Mouse (Mus musculus): ENCODE data around the gene Ube2z. TPM values are rescaled to one million over a fixed set of nuclear protein-coding genes. Genes with fewer than 3 reads are reported as not detected.
A peak's percentile ranks its signal among the peaks of the same experiment; 100 is the strongest.
"Not testable (repeated sequence)": the region's sequence is repeated elsewhere in the genome, so short reads cannot be mapped to it uniquely, and the experiment has no call there.

Gene Ube2z
- total RNA-seq (2021) = 10 to 100 TPM; 54.4 to 56.2 TPM
- long read RNA-seq, experiment 1, transcript Ube2z-201 (7 exons, 3,997 nt) = major isoform, 77 of 86 reads
- long read RNA-seq, experiment 1, partial matches to known transcripts = 2 of 86 reads
- long read RNA-seq, experiment 1, other reads (novel, unspliced or antisense) = 7 of 86 reads
- long read RNA-seq, experiment 2, transcript Ube2z-201 (7 exons, 3,997 nt) = major isoform, 107 of 125 reads
- long read RNA-seq, experiment 2, partial matches to known transcripts = 3 of 125 reads
- long read RNA-seq, experiment 2, other reads (novel, unspliced or antisense) = 15 of 125 reads

GRCm38 (mm10) chr11:96065215-96065911, at the start of gene Ube2z:
TSS of gene Ube2z (minus strand) at chr11:96065388.
- peak; percentile 49 for TF ChIP-seq CTCF (conservative IDR thresholded peaks at IDR 0.05)
- peak; percentile 97 to 99 for DNase-seq (ENCODE audit: low spot score in 2 of 2)
- Histone ChIP-seq H3K27ac (peak within 1 kb of the TSS; percentile 96), H3K4me3 (peak within 1 kb of the TSS; percentile 82)

GRCm38 (mm10) chr11:96114077-96114476, 48.9 kb upstream of the Ube2z start:
- no peak overlapping the region for H3K27ac ChIP-seq
- no peak overlapping the region for H3K4me3 ChIP-seq
- no peak for DNase-seq (ENCODE audit: low spot score in 2 of 2)
- no peak for TF ChIP-seq CTCF (conservative IDR thresholded peaks at IDR 0.05)

- 0 out of 2 replicates have a peak, but pooled peaks have one; percentile 12 for TF ChIP-seq CTCF (conservative IDR thresholded peaks at IDR 0.05)
- DNase-seq (ENCODE audit: low spot score in 2 of 2) = no peak
- no peak within 1 kb of the TSS for H3K27ac ChIP-seq
- no peak within 1 kb of the TSS for H3K4me3 ChIP-seq
Observed at GRCm38 (mm10) chr11:96111751-96112150, 46.6 kb upstream of the Ube2z start, which contains the start of gene Calcoco2. TSS of gene Calcoco2 (minus strand) at chr11:96111964.

- peak; percentile 34 for TF ChIP-seq CTCF (conservative IDR thresholded peaks at IDR 0.05)
- H3K4me3 ChIP-seq; DNase-seq (ENCODE audit: low spot score in 2 of 2); H3K27ac ChIP-seq: not testable (repeated sequence)
Observed at GRCm38 (mm10) chr11:96110950-96111349, 45.8 kb upstream of the Ube2z start.

- no peak for DNase-seq (ENCODE audit: low spot score in 2 of 2)
- Histone ChIP-seq H3K4me3 (no peak overlapping the region), H3K27ac (no peak overlapping the region)
- no peak for TF ChIP-seq CTCF (conservative IDR thresholded peaks at IDR 0.05)
Observed at GRCm38 (mm10) chr11:96108376-96108775, 43.2 kb upstream of the Ube2z start.

- DNase-seq (ENCODE audit: low spot score in 2 of 2) = peak in 1 of 2 experiments; percentile 47
Observed at GRCm38 (mm10) chr11:96093361-96093760, 28.2 kb upstream of the Ube2z start.

GRCm38 (mm10) chr11:96092674-96093291, 27.6 kb upstream of the Ube2z start:
- no peak overlapping the region for H3K4me3 ChIP-seq
- no peak overlapping the region for H3K27ac ChIP-seq
- TF ChIP-seq CTCF (conservative IDR thresholded peaks at IDR 0.05) = no peak
- DNase-seq (ENCODE audit: low spot score in 2 of 2) = no peak

More at GRCm38 (mm10) chr11:96093361-96093760, 28.2 kb upstream of the Ube2z start:
- Histone ChIP-seq H3K4me3 (no peak overlapping the region), H3K27ac (no peak overlapping the region)
- peak; percentile 90 for TF ChIP-seq CTCF (conservative IDR thresholded peaks at IDR 0.05)

GRCm38 (mm10) chr11:96091073-96091472, 25.9 kb upstream of the Ube2z start:
- H3K27ac ChIP-seq = no peak overlapping the region
- no peak overlapping the region for H3K4me3 ChIP-seq
- TF ChIP-seq CTCF (conservative IDR thresholded peaks at IDR 0.05) = peak; percentile 60
- DNase-seq (ENCODE audit: low spot score in 2 of 2) = no peak

- DNase-seq (ENCODE audit: low spot score in 2 of 2) = no peak
- Histone ChIP-seq H3K4me3 (no peak overlapping the region), H3K27ac (no peak overlapping the region)
- TF ChIP-seq CTCF (conservative IDR thresholded peaks at IDR 0.05) = no peak
Observed at GRCm38 (mm10) chr11:96087981-96088380, 22.8 kb upstream of the Ube2z start.

GRCm38 (mm10) chr11:96082682-96083081, 17.5 kb upstream of the Ube2z start:
- no peak for DNase-seq (ENCODE audit: low spot score in 2 of 2)
- Histone ChIP-seq H3K27ac (no peak overlapping the region), H3K4me3 (no peak overlapping the region)
- TF ChIP-seq CTCF (conservative IDR thresholded peaks at IDR 0.05) = no peak

GRCm38 (mm10) chr11:96080736-96081135, 15.5 kb upstream of the Ube2z start:
- no peak for DNase-seq (ENCODE audit: low spot score in 2 of 2)
- no peak for TF ChIP-seq CTCF (conservative IDR thresholded peaks at IDR 0.05)
- Histone ChIP-seq H3K4me3 (no peak overlapping the region), H3K27ac (no peak overlapping the region)

GRCm38 (mm10) chr11:96076221-96077105, 11.3 kb upstream of the Ube2z start:
- no peak for DNase-seq (ENCODE audit: low spot score in 2 of 2)
- Histone ChIP-seq H3K4me3 (peak overlapping the region; percentile 57), H3K27ac (peak overlapping the region; percentile 92)
- TF ChIP-seq CTCF (conservative IDR thresholded peaks at IDR 0.05) = no peak

All from layer of hippocampus, adult 2 months (tissue).